Mouse (Mus musculus) cerebellum, adult 2 months (tissue): Measurements from ENCODE around the gene Kcnj3.

Experiments used
- CTCF ChIP-seq: fragments of 200-500 bp; IDR thresholded peaks from 2 replicates; pipeline ENCODE4 v1.5.1; 2011; ENCODE audit warnings: low read depth, mild to moderate bottlenecking, control low read depth, low read length, moderate library complexity, borderline replicate concordance; ENCODE audit not compliant: insufficient read depth
- POLR2A ChIP-seq: fragments of 200-500 bp; IDR thresholded peaks from 2 replicates; pipeline ENCODE4 v1.6.1; 2011; ENCODE audit warnings: low read length, control low read depth, borderline replicate concordance; ENCODE audit not compliant: insufficient read depth

DNA sequence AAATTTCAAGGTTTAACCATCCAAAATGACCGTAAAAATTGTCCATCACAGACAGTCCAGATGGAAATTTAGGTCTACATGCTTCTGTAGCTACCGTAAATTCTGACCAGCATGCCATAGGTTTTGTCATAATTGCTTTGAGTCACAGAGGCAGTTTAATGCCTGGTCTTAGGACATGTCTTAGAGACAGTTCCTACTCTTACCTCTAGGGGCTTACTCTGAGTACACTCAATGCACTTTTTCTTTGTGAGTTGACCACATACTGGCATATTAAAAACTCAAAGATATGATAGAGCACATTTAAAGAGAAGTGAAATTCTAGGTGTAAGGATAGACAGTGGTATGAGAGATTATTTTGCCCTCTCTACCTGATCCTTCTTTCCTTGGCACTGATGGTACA lies 6.2 kb downstream of the Kcnj3 start:
- no peak for TF ChIP-seq POLR2A
- no peak for TF ChIP-seq CTCF
